Mouse (Mus musculus): Measurements from ENCODE around the gene Sphk2. TPM values are rescaled to one million over a fixed set of nuclear protein-coding genes. Genes with fewer than 3 reads are reported as not detected.
A peak's percentile ranks its signal among the peaks of the same experiment; 100 is the strongest.

Gene Sphk2
- polyA plus RNA-seq, 1 experiment from 2014 or later: 25.6 TPM

DNA sequence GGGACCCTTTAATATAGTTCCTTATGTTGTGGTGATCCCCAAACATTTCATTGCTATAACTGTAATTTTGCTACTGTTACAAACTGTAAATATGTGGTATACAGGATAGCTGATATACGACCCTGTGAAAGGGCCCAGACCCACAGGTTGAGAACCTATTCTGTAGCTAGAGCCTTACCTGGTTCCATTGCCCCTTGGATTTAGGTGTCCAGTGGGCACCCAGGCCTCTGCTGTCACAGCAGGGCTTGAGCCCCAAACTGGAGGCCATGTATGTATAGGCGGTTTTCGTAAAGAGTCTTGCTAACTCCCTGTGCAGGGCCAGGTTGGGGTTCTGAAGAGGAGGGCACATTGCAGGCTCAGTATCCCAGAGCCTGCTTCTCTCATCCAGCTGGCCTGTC lies 1.3 kb downstream of the Sphk2 start:
- Histone ChIP-seq H3K9ac (ENCODE audit: low read depth, low read length) (peak overlapping the region; percentile 95), H3K27ac (ENCODE audit: low read depth, low read length) (peak overlapping the region; percentile 86), H3K4me3 (ENCODE audit: low read depth, low read length) (peak overlapping the region; percentile 71), H3K27me3 (replicated peaks; ENCODE audit: control insufficient read depth, insufficient read depth, low read length) (no peaks in the 10 kb centered on the region), H3K36me3 (ENCODE audit: control insufficient read depth, insufficient read depth, low read length) (peaks cover 40% of the 10 kb centered on the region), H3K4me2 (peak overlapping the region; percentile 95), H3K9me3 (ENCODE audit: control insufficient read depth, low read length) (no peaks in the 10 kb centered on the region), H3K4me1 (replicated peaks; ENCODE audit: control insufficient read depth, insufficient read depth, low read length) (peaks cover 40% of the 10 kb centered on the region)
- ATAC-seq (replicated peaks; ENCODE audit: low FRiP score): no peak
- no peak for DNase-seq (ENCODE audit: low spot score)
- WGBS: 77% methylated on average over 3 of the region's 3 CpGs

DNA sequence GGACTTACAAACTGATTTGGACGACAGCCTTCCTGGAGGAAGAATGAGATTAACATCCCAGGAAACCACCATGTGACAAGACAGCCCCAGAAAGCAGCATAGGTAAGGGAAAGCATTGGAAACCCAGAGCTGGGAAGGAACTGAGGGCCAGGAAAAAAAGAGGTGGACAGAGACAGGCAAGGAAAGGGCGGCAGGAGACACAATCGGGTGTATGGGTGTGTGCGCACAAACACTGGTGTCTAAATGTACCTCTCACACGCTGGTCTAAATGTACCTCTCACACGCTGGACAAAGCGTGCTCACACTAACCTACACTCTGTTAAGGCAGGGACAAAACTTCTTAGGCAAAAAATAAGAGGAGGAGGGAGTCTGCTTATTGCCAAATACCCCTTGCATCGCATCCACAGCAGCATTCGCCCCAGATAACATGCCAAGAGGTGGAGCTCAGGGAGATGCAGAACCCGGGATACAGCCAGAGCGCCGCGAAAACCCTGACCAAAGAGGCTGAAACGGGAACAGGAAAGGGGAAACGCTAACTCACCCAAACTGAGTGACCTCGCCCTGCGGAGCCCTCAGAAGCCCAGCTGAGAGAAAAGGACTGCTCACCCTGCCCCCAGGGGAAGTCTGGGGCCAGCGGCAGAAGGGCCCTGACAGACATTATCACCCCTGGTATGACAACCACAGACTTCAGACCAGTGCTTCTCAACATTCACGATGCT lies 1.9 kb downstream of the Sphk2 start:
- Histone ChIP-seq H3K36me3 (ENCODE audit: control insufficient read depth, insufficient read depth, low read length) (peaks cover 41% of the 10 kb centered on the region), H3K9me3 (ENCODE audit: control insufficient read depth, low read length) (no peaks in the 10 kb centered on the region), H3K27me3 (replicated peaks; ENCODE audit: control insufficient read depth, insufficient read depth, low read length) (no peaks in the 10 kb centered on the region), H3K9ac (ENCODE audit: low read depth, low read length) (peak overlapping the region; percentile 95), H3K4me3 (ENCODE audit: low read depth, low read length) (peak overlapping the region; percentile 71), H3K27ac (ENCODE audit: low read depth, low read length) (peak overlapping the region; percentile 53), H3K4me2 (peak overlapping the region; percentile 95), H3K4me1 (replicated peaks; ENCODE audit: control insufficient read depth, insufficient read depth, low read length) (peaks cover 38% of the 10 kb centered on the region)
- DNase-seq (ENCODE audit: low spot score) (no peak), ATAC-seq (replicated peaks; ENCODE audit: low FRiP score) (no peak)
- WGBS: 58% methylated on average over 19 of the region's 19 CpGs

DNA sequence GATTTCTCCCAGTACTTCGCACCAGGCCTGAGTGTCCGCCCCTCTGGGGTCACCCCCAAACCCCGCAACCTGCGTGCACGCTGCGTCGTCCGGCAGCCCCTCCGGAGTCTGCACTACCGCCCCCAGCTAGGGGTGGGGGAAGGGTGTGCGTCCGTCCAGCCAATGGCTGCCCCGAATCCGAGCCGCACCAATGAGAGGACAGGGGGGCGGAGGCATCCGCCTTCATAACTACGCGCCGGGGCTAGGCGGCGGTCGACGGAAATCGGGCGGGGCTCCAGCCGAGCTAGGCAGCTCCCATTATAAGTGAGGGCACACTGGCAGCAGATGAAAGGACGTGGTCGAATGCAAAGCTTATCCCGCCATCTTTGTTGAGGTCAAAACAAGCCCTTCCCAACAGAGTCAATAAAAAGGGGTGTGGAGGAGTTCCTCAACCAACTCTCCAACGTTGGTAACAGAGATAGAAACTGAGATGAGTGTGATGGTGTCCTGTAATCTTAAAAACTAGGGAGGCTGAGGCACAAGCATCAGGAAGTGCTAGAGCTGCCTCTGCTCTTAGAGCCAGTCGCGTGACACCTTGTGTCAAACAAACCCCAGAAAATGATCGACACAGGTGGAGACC lies 2.6 kb downstream of the Sphk2 start, which contains the start of gene Rpl18:
Gene Rpl18 (plus strand): TSS at position 368 of the 619 bp plus-strand sequence.
- DNase-seq (ENCODE audit: low spot score) (peak; percentile 94), ATAC-seq (replicated peaks; ENCODE audit: low FRiP score) (peak; percentile 89)
- Histone ChIP-seq H3K9ac (ENCODE audit: low read depth, low read length) (peak within 1 kb of the TSS; percentile 95), H3K4me1 (replicated peaks; ENCODE audit: control insufficient read depth, insufficient read depth, low read length) (peaks cover 37% of the 10 kb centered on the region), H3K4me2 (peak within 1 kb of the TSS; percentile 95), H3K4me3 (ENCODE audit: low read depth, low read length) (peak within 1 kb of the TSS; percentile 71), H3K27ac (ENCODE audit: low read depth, low read length) (peak within 1 kb of the TSS; percentile 53), H3K36me3 (ENCODE audit: control insufficient read depth, insufficient read depth, low read length) (peaks cover 37% of the 10 kb centered on the region), H3K27me3 (replicated peaks; ENCODE audit: control insufficient read depth, insufficient read depth, low read length) (no peaks in the 10 kb centered on the region), H3K9me3 (ENCODE audit: control insufficient read depth, low read length) (no peaks in the 10 kb centered on the region)
- 7% methylated on average over 34 of the region's 34 CpGs for WGBS

DNA sequence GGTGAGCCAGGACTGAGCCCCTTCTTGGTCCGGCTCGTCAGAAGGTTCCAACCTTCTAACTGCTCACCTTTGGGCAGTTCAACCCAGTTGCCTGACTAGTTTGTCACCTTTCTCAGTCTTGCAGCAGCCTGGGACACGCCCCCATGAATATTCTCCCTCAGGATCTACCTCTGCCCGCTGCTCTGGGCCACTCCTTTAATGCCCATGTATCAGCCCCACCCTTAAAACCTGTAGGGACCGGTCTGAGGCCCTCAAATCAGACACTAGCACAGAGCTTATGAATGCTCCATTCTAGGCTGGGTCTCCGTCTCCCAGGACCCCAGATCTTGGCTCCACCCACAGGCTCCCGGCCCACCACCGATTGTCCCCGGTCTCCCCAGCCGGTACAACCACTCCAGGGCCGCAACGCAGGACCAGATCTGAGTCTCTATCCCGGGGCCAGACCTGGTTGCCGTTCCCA lies 3.1 kb downstream of the Sphk2 start:
- whole genome bisulfite sequencing: 11% methylated on average over 14 of the region's 14 CpGs
- H3K4me2 ChIP-seq: peak overlapping the region; percentile 95
- peak overlapping the region; percentile 71 for H3K4me3 ChIP-seq (ENCODE audit: low read depth, low read length)
- DNase-seq (ENCODE audit: low spot score): no peak
- peak overlapping the region; percentile 67 for H3K9ac ChIP-seq (ENCODE audit: low read depth, low read length)
- H3K27me3 ChIP-seq (replicated peaks; ENCODE audit: control insufficient read depth, insufficient read depth, low read length): no peaks in the 10 kb centered on the region
- peaks cover 32% of the 10 kb centered on the region for H3K36me3 ChIP-seq (ENCODE audit: control insufficient read depth, insufficient read depth, low read length)
- H3K4me1 ChIP-seq (replicated peaks; ENCODE audit: control insufficient read depth, insufficient read depth, low read length): peaks cover 34% of the 10 kb centered on the region
- H3K27ac ChIP-seq (ENCODE audit: low read depth, low read length): peak overlapping the region; percentile 13; the same call in 1 of the 2 replicates
- peak; percentile 48 for ATAC-seq (replicated peaks; ENCODE audit: low FRiP score)
- no peaks in the 10 kb centered on the region for H3K9me3 ChIP-seq (ENCODE audit: control insufficient read depth, low read length)

DNA sequence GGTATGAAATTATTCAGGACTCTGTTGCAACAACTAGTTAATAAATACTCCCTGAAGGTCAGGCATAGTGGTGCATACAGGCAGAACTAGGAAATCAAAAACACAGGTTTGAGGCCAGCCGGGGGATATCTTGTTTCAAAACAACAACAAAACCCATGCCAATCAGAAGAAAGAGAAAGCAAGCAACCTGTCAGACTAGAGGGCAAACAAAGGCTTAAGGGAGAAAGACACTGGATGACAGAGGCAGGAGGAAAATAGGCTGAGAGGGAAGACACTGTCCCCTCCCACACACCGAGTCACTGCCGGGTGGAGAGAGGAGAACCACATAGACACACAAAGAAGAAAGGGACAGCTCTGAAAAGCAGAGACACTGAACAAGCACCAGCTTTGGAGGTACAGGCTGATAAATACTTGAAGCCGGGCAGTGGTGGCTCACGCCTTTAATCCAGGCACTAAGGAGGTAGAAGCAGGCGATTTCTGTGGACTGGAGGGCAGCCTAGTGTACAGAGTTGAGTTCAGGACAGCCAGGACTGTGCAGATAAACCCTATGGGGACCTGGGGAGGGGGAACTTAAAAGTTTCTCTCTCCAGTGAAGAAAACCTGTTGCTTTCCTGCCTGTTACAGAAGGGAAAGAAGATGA lies 3.8 kb downstream of the Sphk2 start:
- peak overlapping the region; percentile 71 for H3K4me3 ChIP-seq (ENCODE audit: low read depth, low read length)
- no peak for ATAC-seq (replicated peaks; ENCODE audit: low FRiP score)
- peak overlapping the region; percentile 67 for H3K9ac ChIP-seq (ENCODE audit: low read depth, low read length)
- peaks cover 28% of the 10 kb centered on the region for H3K4me1 ChIP-seq (replicated peaks; ENCODE audit: control insufficient read depth, insufficient read depth, low read length)
- no peak for DNase-seq (ENCODE audit: low spot score)
- H3K27me3 ChIP-seq (replicated peaks; ENCODE audit: control insufficient read depth, insufficient read depth, low read length): no peaks in the 10 kb centered on the region
- H3K9me3 ChIP-seq (ENCODE audit: control insufficient read depth, low read length): no peaks in the 10 kb centered on the region
- peaks cover 29% of the 10 kb centered on the region for H3K36me3 ChIP-seq (ENCODE audit: control insufficient read depth, insufficient read depth, low read length)
- H3K4me2 ChIP-seq: peak overlapping the region; percentile 95
- H3K27ac ChIP-seq (ENCODE audit: low read depth, low read length): peak overlapping the region; percentile 13; the same call in 1 of the 2 replicates
- 86% methylated on average over 6 of the region's 6 CpGs for WGBS

DNA sequence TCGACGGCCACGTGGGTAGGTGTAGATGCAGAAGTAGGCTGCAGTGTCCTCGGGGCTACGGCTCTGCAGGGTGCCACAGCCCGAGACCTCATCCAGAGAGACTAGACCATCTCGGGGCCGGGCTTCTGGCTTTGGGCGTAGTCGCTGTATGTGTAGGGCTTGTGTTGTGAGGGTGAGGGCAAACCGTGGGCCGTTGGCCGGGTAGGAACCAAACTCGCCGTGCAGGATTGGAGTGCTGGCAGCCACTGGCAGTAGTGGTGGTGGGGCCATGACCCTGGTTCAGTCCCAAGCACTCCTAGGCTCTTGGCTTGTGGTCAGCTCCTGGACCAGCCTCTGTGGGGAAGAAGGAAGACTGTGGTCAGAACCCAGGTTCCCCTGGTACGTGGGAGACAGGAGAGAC lies 4.4 kb downstream of the Sphk2 start:
- H3K4me2 ChIP-seq: no peak overlapping the region
- no peak for ATAC-seq (replicated peaks; ENCODE audit: low FRiP score)
- H3K4me1 ChIP-seq (replicated peaks; ENCODE audit: control insufficient read depth, insufficient read depth, low read length): peaks cover 30% of the 10 kb centered on the region

DNA sequence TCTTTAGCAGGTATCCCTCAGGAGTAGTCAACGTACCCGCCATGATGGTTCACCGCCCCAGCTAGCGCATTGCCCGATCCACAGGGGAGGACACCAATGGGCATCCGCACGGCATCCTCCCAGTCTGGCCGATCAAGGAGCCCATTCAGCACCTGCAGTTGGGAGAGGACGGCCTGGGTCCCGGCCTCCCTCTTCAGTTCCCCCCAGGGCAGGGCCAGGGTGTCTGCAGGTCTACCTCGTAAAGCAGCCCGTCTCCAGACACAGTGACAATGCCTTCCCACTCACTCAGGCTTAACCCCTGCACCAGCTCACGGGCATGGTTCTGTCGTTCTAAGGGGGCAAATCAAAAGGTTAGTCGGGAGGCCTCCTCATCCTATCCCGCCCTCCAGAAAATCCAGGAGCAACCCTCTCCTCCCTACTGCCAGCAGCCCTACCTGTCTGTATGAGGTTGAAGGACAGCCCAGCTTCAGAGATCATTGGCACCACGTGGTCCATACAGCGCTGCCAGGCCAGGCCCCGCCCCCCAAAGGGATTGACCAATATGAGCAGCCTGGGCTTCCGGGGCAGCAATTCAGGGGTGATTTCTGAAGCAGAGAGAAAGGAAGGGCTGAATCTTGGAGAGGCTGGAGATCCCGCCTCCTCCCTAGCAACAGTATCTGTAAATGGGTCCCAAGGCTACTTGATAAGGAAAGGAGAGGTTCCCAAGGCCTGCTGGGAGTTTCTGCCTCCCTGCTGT lies 5.6 kb downstream of the Sphk2 start:
- ATAC-seq (replicated peaks; ENCODE audit: low FRiP score) (no peak), DNase-seq (ENCODE audit: low spot score) (no peak)
- Histone ChIP-seq H3K27ac (ENCODE audit: low read depth, low read length) (no peak overlapping the region), H3K36me3 (ENCODE audit: control insufficient read depth, insufficient read depth, low read length) (peaks cover 29% of the 10 kb centered on the region), H3K4me2 (no peak overlapping the region), H3K27me3 (replicated peaks; ENCODE audit: control insufficient read depth, insufficient read depth, low read length) (no peaks in the 10 kb centered on the region), H3K4me3 (ENCODE audit: low read depth, low read length) (no peak overlapping the region), H3K9ac (ENCODE audit: low read depth, low read length) (no peak overlapping the region), H3K9me3 (ENCODE audit: control insufficient read depth, low read length) (no peaks in the 10 kb centered on the region), H3K4me1 (replicated peaks; ENCODE audit: control insufficient read depth, insufficient read depth, low read length) (peaks cover 42% of the 10 kb centered on the region)
- WGBS: 86% methylated on average over 21 of the region's 21 CpGs

More for the DNA sequence above, 4.4 kb downstream of the Sphk2 start:
- DNase-seq (ENCODE audit: low spot score): no peak
- no peak overlapping the region for H3K27ac ChIP-seq (ENCODE audit: low read depth, low read length)
- H3K9ac ChIP-seq (ENCODE audit: low read depth, low read length): no peak overlapping the region
- no peaks in the 10 kb centered on the region for H3K9me3 ChIP-seq (ENCODE audit: control insufficient read depth, low read length)
- WGBS: 94% methylated on average over 16 of the region's 16 CpGs
- H3K27me3 ChIP-seq (replicated peaks; ENCODE audit: control insufficient read depth, insufficient read depth, low read length): no peaks in the 10 kb centered on the region
- H3K4me3 ChIP-seq (ENCODE audit: low read depth, low read length): no peak overlapping the region
- peaks cover 29% of the 10 kb centered on the region for H3K36me3 ChIP-seq (ENCODE audit: control insufficient read depth, insufficient read depth, low read length)

DNA sequence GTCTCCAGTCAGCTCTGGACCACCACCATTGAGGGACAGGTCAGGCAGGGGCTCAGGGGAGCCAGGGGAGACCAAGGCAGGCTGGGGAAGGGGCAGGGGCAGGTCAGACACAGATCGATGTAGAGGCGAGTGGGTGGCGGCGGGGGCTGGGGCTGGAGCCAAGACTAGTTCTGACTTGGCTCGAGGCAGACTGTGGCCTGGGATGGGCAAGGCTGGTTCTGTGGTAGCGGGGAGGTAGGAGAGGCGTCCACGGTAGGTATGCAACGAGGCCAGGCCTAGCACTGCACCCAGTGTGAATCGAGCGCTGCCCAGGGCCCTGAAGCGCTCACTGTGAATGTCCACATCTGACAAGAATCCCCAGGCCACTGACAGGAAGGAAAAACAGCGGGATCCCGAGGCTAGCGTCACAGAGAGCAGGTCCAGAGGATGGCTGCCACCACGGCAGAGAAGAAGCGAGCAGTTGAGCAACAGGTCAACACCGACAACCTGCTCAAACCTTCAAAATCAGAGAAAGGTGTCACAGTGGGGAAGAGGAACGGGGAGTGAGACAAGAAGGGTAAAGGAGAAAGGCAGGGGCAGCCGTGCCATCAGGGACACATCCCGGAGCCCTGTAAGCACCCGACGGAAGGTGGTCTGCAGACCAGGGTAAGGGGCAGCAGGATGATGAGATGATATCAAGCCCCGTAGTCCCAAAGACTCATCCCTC lies 6.3 kb downstream of the Sphk2 start:
- WGBS: 91% methylated on average over 24 of the region's 24 CpGs
- Histone ChIP-seq H3K4me3 (ENCODE audit: low read depth, low read length) (no peak overlapping the region), H3K4me1 (replicated peaks; ENCODE audit: control insufficient read depth, insufficient read depth, low read length) (peaks cover 39% of the 10 kb centered on the region), H3K27ac (ENCODE audit: low read depth, low read length) (no peak overlapping the region), H3K36me3 (ENCODE audit: control insufficient read depth, insufficient read depth, low read length) (peaks cover 29% of the 10 kb centered on the region), H3K27me3 (replicated peaks; ENCODE audit: control insufficient read depth, insufficient read depth, low read length) (no peaks in the 10 kb centered on the region), H3K9me3 (ENCODE audit: control insufficient read depth, low read length) (no peaks in the 10 kb centered on the region), H3K9ac (ENCODE audit: low read depth, low read length) (no peak overlapping the region), H3K4me2 (no peak overlapping the region; the same call in 1 of the 2 replicates)
- no peak for ATAC-seq (replicated peaks; ENCODE audit: low FRiP score)
- DNase-seq (ENCODE audit: low spot score): no peak

Data from liver, embryonic 11.5 days (tissue).